Mouse (Mus musculus): ENCODE data around the gene Htra2.

Htra2 gene

DNA sequence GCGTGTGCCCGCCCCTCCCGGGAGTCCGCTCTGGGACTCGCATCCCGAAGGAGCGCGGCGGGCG lies 15.0 kb upstream of the Htra2 start, which contains the start of gene Tlx2:
Tlx2 (minus strand) TSS at position 47 of the 64 bp plus-strand sequence.
- DNase-seq (ENCODE audit: low read depth, low spot score), result no peak

DNA sequence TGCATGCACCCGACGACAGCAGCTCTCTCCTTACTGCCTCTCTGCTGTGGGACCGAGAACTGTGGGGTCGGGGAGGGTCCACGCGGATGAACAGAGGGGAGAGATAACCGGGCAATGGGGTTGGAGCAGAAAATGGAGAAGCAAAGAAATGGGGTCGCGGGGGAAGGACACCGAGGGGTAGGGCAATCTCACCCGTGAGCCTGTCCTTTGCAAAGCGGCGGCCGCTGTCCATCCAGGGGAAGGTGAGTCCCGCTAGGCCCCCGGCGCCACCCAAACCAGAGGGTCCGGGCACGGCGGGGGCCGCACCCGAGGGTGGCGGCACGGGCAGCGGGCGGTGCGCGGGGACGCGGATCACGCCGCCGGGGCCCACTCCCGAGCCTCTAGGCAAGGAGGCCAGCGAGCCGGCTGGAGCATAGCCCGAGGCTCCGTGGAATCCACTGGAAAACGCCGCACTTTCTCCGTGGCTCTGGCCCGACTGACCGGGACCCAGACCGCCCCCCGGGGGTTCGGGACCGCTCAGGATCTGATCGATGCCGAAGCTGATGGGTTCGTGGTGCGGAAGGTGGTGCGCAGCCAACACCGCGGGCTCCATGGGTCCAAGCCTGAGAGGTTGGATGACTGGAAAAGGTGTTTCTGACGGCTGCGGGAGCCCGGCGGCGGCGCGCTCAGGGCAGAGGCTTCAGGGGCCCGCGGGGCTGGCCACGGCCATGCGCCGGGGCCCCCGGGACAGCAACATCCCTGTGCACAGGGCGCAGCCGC lies 14.6 kb upstream of the Htra2 start:
- DNase-seq (ENCODE audit: low read depth, low spot score), result no peak

DNA sequence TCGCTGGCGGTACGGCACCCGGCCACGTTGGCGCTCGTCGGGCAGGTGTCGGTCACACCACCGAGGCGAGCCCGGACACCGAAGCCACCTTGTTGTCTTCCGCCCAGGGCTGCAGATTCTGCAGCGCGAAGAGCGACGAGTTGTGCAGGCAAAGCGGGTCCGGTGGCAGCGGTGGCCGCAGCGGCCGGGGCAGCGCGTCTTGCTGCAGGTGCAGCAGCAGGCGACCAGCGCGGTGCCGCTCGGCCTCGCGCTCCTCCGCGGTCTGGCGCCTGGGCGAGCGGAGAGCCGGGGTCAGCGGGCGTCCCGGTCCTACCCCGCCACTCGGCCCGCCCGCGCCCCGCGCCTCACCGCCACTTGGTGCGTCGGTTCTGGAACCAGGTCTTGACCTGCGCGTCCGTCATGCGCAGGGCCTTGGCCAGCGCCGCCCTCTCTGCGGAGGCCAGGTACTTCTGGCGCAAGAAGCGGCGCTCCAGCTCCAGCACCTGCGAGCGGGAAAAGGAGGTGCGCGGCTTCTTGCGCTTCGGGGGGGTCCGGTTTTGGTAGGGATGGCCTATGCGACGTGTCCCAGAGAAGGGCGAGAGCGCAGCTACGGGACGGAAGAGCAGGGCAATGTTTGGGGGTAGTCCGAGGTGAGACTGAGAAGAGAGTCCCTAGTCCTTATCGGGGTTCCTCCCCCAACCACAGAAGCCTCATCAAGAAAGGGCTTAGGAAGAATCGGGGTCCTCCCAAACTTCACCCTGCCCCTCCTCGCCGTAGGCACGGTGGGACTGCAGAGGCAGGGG lies 13.8 kb upstream of the Htra2 start:
- no peak for DNase-seq (ENCODE audit: low read depth, low spot score)

DNA sequence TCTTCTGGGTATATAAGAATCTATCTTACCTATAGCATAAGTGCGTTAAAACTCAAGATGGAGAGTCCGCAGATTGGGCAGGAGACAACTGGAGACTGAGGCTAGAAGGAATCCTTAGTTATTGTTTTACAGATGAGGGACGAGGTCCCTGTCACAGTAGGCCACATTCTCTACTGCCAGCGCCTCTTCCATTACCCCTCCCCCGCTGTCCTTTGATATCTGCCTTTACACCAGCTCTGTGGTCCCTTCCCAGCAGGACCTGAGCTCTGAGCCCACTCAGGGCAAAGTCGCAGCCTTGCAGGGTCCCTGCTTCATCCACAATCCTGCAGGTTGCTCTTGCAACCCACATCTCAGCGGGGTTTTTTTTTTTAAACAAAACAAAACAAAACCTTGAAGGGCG lies 13.1 kb upstream of the Htra2 start:
- DNase-seq (ENCODE audit: low read depth, low spot score), result no peak

DNA sequence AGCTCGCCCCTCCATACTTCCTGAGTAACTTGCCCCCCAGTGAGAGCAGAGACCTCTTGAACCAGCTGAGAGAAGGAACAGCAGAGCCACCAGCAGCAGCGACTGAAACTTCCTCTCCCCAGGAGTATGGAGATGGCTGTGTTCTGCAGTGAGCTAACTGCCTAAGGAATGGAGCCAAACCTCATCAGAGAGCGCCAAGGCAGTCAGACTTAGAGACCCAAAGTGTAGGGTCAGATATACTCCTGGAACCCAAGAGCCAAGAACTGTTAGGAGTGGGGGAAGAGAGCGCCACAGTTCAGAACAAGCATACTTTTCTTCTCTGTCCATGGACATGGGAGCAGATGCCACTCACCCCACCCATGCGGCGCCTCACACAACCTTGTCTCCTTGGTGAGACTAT lies 11.4 kb upstream of the Htra2 start:
- no peak for DNase-seq (ENCODE audit: low read depth, low spot score)

DNA sequence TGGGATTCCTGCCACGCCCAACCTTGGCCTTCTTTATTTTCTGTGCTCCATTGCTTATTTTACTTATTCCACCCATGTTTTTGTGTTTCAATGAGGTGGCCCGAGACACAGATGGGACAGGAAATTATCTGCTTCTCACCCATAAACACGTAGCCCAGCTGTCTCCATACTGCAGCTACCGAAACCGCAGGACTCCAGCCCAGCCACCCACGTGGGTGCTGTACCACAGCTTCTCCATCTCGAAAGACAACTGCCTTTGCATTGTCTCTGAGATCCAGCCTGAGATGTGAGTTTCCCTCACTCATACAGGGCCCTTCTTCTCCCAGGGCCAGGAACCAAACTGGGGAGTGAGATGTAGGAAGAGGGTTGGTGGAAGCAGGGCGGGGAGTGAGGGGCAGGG lies 10.9 kb upstream of the Htra2 start:
- DNase-seq (ENCODE audit: low read depth, low spot score), result no peak

DNA sequence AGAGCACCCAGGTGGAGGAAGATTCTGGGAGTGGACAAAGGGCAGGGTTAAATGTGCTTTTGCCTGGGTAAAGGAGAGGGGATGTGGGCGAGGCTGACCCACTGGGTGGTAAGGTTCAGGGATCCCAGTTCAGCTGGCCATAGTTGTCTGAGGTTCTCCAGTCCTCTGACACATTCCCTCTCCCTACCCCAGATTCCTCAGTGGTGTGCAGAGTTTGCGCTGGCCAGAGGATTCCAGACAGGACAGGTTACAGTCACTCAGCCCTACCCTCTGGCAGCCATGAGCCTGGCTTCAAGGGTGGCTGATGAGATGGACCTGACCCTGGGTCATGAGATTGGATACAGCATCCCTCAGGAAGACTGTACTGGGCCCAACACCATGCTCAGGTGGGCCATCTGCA lies 3.7 kb upstream of the Htra2 start:
- DNase-seq (ENCODE audit: low read depth, low spot score), result no peak

DNA sequence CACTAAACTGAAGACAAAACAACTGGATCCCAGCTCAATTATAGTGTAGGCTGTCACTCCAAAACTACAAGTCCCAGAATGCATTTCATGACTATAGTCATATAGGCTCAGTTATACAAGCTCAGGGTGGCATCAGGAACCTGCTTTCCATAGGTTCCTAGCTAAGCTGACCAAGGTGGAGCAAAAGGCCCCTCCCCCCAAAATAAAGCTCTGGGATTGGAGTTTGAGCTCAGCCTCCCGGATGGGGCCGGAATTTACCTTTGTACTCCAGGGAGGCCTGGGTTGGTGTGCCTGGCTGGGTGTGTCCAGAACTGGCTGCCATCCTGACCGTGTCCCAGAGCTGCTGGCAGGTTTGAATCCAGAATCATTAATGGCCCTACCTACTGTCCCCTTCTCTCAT lies 2.7 kb upstream of the Htra2 start, which contains the start of gene Dqx1:
Dqx1 (plus strand) TSS at position 55 of the 400 bp plus-strand sequence.
- DNase-seq (ENCODE audit: low read depth, low spot score), result peak; percentile 35

DNA sequence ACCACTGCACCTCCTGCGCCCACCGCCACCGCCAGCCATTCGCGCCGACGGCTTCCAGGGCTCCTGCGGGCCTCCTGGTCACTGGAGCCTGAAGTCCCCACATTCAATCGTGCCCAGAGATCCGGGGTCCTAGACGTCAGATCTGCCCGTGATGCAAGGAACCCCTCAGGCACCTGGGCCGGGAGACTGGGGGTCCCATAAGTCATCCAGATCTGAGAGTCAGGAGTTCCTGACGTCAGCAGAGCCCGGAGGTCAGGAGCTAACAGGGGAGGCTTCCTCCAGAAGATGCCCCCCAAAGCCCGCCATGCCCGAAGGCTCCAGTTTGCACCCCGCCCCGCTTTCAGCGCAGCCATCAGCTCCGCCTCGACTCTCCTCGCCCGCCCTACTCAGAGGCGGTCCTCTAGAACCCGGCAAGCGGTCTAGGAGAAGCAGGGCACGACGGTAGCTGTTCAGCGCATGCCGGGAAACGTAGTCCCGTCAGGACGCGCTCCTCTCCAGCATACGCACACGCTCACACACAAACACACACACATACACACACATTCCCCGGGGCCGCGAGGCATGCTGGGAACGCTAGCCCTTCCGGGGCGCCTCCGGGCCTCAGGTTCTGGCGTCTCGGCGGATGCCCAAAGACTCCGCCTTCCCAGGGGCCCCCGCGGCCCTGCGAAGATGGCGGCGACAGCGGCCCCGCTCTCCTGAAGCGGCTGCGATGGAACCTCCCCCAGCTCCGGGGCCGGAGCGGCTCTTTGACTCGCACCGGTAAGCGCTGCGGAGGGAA lies 810 bp downstream of the Htra2 start, which contains the start of gene Aup1:
Aup1 (plus strand) TSS at position 448 of the 778 bp plus-strand sequence.
- peak; percentile 99 for DNase-seq (ENCODE audit: low read depth, low spot score)

DNA sequence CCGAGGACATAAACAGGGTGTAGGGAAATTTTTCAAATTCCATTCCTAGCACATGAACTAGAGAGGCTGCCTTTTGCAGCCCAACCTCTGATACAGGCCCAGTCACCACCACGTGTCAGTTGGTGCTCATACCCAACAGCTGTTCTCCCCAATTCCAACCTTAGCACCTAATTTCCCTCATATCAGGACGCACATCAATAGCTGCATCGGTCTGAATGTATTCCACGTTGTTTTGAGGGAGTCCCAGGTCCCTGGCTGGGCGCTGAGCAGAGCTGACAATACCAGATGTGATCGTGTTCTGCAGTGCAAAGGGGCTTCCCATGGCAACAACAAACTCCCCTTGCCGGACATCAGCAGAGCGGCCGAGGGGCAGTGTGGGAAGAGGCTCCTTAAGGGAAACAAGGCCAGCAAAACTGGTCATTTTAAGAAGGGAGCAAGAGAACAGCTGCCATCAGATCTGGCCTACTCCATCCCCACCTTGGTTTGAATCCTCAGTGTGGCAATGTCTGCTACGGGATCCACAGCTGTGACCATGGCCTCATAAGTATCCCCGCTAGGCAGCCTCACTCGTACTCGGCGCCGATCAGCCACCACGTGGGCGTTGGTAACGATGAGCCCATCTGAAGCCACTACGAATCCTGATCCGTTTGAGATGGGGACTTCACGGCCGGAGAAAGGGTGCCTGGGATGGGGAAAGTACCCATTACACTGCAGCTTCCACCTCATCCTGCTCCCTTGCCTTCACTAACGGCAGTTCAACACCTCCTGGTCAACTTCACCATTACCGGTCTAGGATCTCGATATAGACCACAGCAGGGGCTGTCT lies 1.7 kb downstream of the Htra2 start:
- no peak for DNase-seq (ENCODE audit: low read depth, low spot score)

DNA sequence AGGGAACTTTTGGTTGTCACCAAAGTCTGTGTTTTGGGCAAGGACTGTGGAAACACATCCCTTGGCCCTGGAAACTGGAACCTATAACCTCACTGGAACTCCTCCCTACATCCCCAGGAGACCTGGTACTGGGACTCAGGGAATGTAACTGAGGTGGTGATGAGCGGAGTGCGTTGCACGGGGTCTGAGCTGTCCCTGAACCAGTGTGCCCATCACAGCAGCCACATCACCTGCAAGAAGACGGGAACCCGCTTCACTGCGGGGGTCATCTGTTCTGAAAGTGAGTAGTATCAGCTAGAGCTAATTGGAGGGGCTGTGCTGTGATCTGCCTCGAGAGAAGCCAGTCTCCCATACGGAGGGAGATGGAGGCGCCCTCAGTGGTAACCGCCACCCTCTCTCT lies 5.7 kb downstream of the Htra2 start:
- DNase-seq (ENCODE audit: low read depth, low spot score), result no peak

DNA sequence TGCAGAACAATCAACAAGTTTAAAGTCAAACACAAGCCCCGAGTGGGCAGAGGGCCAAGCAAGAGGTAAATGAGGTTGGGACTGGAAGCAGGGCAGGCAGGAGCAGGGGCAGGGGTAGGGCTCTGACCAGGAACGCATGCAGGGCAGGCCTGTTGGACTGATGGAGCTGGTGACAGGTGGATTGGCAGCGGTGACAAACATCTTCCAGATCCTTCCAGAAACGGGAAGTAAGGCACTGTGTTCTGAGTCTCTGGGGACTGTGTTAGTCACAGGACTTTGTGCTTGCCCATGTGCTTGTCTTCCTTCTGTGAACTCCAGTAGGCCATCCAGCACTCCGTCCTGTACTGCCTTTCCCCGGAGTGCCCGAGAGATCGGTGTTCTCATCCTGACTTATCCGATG lies 10.3 kb downstream of the Htra2 start:
- no peak for DNase-seq (ENCODE audit: low read depth, low spot score)

DNA sequence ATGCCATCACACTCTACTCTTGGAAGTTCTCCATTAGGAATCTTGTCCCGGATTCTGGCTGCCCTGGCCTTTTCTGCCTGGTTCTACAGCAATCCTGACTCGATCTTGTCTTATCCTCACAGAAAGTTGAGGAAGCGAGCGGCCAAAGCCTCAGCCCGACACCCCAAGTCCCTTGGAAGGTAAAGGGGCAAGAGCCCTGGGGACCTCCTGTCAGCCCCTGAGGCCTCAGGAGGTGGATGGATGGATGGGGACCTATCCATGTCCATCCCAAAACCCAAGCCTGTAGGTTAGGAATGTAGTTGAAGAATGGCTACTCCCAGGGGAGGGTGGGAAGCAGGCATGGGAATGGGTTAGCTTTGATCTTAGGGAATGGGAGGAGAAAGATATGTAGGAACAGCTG lies 11.1 kb downstream of the Htra2 start:
- no peak for DNase-seq (ENCODE audit: low read depth, low spot score)

DNA sequence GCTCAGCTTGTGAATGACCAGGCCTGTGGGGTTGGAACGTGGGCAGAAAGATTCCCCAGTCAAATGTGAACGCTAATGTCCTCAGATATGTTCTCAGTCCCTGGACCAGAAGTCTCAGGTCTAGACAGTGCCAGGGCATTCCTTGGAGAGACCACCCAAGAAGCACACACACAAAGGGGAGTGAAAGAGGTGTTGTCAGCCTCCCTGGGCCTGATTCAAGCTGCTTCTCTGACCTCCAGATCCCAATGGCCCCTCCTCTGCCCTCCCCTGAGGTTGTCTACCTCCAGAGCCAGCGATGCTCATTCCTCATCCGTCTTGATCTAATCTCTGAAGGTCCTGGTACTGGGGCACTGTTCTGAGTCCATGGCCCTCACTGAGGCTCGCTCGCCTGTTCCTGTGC lies 11.5 kb downstream of the Htra2 start:
- DNase-seq (ENCODE audit: low read depth, low spot score), result no peak

DNA sequence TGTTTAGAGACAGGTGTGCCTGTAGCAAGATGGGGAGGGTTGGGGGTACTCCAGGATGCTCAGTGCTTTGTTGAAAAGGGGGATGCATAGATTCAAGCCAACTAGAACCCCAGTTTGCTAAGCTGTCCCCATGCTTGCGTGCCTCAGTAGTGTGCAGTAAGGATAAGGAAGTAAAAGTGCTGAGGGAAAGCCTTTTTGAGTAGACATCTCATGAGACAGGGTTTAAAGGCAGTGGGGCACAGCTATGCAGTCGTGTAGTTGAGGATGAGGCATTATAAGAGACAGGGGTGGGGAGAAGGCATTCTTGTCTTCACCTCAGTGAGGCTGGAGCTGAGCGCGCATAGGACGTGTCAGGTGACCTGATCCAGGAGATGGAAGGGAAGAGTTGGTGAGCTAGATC lies 14.5 kb downstream of the Htra2 start:
- no peak for DNase-seq (ENCODE audit: low read depth, low spot score)

DNA sequence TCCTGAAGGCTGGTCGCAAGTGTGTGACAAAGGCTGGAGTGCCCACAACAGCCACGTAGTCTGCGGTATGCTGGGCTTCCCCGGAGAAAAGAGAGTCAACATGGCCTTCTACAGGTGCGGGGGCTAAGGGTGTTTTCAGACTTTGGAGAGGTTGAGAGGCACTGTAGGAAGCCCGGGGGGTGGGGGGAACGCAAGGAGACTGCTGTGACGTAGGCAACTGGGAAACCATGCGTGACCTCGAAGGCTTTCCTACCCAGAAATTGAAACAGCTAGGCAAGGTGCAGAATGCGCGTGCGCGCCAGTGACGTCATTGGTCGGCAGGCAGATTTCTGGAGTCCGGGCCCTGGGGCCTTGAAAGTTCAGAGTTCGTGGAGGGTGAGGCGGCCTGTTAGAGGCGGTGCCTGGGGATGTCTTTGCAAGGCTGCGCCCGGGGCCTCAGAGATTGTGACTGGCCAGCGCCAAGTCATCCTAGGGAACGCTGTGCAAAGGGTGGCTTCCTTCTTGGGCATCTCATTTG lies 16.5 kb downstream of the Htra2 start:
- no peak for DNase-seq (ENCODE audit: low read depth, low spot score)

DNA sequence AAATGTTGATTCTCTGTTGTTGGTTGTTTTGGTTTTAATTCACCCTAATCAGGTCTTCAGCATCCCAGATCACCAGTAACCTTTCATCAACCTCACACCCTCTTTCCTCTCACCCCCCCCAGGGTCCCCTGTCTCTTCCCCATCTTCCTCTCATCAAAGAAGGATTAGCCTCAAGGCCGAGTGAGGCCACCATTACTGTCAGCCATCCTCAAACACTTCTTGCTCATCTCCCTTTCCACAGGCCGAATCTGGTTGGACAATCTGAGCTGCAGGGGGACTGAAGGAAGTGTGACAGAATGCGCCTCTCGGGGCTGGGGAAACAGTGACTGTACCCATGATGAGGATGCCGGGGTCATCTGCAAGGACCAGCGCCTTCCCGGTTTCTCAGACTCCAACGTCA lies 17.9 kb downstream of the Htra2 start:
- no peak for DNase-seq (ENCODE audit: low read depth, low spot score)

DNA sequence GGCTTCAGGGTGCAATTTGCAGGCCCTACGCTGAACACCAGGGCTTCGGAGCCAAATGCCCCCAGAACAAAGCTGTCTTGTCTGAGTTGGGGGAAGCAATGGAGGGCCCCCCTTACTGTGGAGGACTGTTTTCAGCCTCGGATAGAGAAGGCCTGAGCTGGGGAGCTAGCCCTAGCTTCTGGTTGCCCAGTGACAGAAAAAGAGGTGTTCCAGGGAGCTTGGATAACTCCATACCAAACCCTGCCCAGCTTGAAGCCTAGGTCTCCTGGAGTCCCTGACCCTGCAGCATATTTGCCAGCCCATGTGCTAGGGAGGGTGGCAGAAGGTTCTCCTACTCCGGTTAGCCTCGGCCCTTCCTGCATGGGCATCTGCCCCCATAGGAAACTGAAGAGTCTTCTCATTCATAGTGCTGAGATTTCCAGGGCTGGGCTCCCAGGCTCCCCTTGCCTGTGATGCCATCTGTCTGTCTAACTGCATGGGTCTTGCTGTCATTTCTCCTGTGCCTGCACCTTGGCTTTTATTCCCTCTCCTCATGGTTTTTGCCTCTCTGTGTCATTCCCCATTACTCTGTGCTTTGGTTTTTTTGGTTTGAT lies 20.5 kb downstream of the Htra2 start:
- no peak for DNase-seq (ENCODE audit: low read depth, low spot score)

DNA sequence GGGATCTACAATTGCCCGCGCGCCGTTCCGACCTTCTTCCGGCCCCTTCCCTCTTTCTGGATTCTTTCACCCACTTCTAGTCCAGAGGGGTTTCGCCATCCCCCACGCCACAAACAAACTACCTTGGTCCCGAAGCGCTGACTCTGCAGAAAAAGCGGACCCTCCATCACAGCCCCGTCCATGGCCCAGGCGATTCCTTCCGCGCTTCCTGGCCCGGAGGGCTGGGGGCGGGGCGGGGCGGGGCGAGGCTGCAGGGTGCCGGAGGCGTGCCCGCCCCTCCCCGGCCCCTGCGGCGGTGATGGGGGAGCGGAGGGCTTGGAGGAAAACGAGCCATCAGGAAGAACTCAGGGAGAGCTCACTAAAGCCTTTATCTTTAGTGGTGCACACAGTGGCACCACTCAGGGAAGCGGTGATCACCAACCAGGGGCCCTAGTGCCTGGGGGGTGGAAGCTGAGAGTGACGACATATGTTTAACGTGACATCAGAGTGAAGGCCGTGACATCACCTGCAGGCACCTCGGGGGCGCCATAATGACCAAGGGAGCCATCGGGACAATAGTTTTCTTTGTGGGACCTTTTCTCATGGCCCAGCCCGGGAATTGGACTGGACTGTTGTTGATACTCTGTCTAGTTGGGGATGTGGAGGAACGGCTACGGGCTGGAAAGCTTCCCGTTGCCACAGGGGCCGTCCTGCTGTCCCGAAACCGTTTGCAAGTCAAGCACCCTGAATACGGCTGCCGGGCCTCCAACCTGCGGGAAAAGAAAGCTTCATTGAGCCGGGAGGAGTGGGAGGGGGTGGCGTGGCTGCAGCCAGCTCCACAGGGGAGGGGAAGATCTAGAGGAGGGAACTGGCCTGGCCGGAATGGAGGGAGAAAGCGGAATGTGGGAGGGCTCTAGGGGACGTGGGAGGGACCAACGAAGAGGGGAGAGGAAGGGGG lies 21.6 kb downstream of the Htra2 start, which contains the start of the genes Dok1 and Loxl3:
Dok1 (minus strand) TSS at position 223 of the 937 bp plus-strand sequence.
Loxl3 (plus strand) TSS at position 925 of the 937 bp plus-strand sequence.
- no peak for DNase-seq (ENCODE audit: low read depth, low spot score)

DNA sequence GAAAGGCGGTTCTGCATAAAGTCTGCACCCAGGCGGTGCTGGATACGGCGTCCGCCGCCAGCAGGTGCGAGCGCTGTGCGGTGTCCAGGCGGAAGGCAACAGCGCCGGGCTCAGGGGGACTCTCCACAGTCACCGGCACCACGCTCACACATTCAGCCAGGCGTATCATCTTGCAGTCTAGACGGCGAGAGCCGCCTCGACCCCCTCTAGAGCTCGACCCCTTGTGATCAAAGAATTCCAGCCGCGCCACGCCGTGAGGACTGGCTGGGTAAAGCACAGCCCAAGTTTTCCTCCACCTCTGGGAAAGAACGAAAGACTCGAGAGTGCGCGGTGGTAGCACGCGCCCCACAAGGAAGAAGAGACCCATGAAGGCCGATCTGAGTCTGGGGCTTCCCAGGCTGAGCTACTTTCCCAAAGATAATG lies 22.3 kb downstream of the Htra2 start:
- DNase-seq (ENCODE audit: low read depth, low spot score), result no peak

Data from telencephalon, adult 2 months (tissue).